Mouse (Mus musculus) embryonic fibroblast, embryonic 13.5 days (primary cell): ENCODE data around the gene Kirrel3.

Experiments
- CTCF ChIP-seq: IDR thresholded peaks from 2 replicates; pipeline ENCODE4 v1.5.1; 2011; ENCODE audit warnings: mild to moderate bottlenecking, control low read depth, low read length, moderate library complexity, borderline replicate concordance; ENCODE audit not compliant: insufficient read depth
- POLR2A ChIP-seq: IDR thresholded peaks from 2 replicates; pipeline ENCODE4 v1.6.1; 2011; ENCODE audit warnings: low read depth, mild to moderate bottlenecking, control low read depth, low read length, moderate library complexity

- no peak for TF ChIP-seq CTCF
- no peak for TF ChIP-seq POLR2A
Observed at GRCm38 (mm10) chr9:35051666-35052065, 566.0 kb downstream of the Kirrel3 start.
